ENCODE assay signal across 26 mouse cellular contexts in genomic region chr6:53893731-53894130, GRCm38 (mm10).
DNase-seq lines count a peak whose midpoint lies in the region; ATAC-seq and TF ChIP-seq lines count a peak whose summit lies in the region.
"Had no signal": no experiment of that assay in that cellular context is flagged by ENCODE, and none has a peak within 500 bp of the region (broad histone marks: within the 10 kb centered on the region; RNA-seq: fewer than 3 reads in every experiment).

No protein-coding gene starts in this region.

- H3K4me1 ChIP-seq in kidney, embryonic 15.5 days = peaks cover 28% of the 10 kb centered on the region
- H3K4me1 ChIP-seq in lung, embryonic 14.5 days (ENCODE audit: insufficient read depth) = no peaks in the 10 kb centered on the region
- peaks cover 29% of the 10 kb centered on the region for H3K4me1 ChIP-seq in embryonic facial prominence, embryonic 10.5 days
- H3K4me1 ChIP-seq: heart, embryonic 10.5 days; heart, embryonic 13.5 days had no signal

- TF ChIP-seq CTCF in lung, embryonic 14.5 days (IDR thresholded peaks at IDR 0.05; ENCODE audit: low read depth) = no peak
- TF ChIP-seq CTCF in layer of hippocampus, adult 2 months (conservative IDR thresholded peaks at IDR 0.05) = no peak

- peak overlapping the region; percentile 24; the same call in 1 of the 2 replicates for H3K27ac ChIP-seq in kidney, embryonic 15.5 days
- H3K27ac ChIP-seq in lung, embryonic 14.5 days (ENCODE audit: low read depth) = no peak overlapping the region
- no peak overlapping the region for H3K27ac ChIP-seq in embryonic facial prominence, embryonic 10.5 days (replicated peaks)
- H3K27ac ChIP-seq in layer of hippocampus, adult 2 months = no peak overlapping the region
- H3K27ac ChIP-seq: forebrain, embryonic 10.5 days; forebrain, embryonic 13.5 days; heart, adult 2 months; heart, embryonic 10.5 days; heart, embryonic 13.5 days; hindbrain, embryonic 14.5 days; hindbrain, postnatal 0 days had no signal

- H3K27me3 ChIP-seq in kidney, embryonic 15.5 days = no peaks in the 10 kb centered on the region
- H3K27me3 ChIP-seq in lung, embryonic 14.5 days (ENCODE audit: insufficient read depth, low read length) = no peaks in the 10 kb centered on the region
- no peaks in the 10 kb centered on the region for H3K27me3 ChIP-seq in embryonic facial prominence, embryonic 10.5 days (replicated peaks; ENCODE audit: low read depth, poor library complexity, severe bottlenecking)
- H3K27me3 ChIP-seq: forebrain, embryonic 13.5 days; heart, embryonic 13.5 days had no signal

- H3K9me3 ChIP-seq in kidney, embryonic 15.5 days (replicated peaks) = no peaks in the 10 kb centered on the region
- H3K9me3 ChIP-seq in lung, embryonic 14.5 days (ENCODE audit: low read depth, low read length) = no peaks in the 10 kb centered on the region
- H3K9me3 ChIP-seq in embryonic facial prominence, embryonic 10.5 days = no peaks in the 10 kb centered on the region
- H3K9me3 ChIP-seq: forebrain, embryonic 10.5 days; forebrain, embryonic 13.5 days; heart, embryonic 10.5 days; heart, embryonic 13.5 days had no signal

- no peak for ATAC-seq in kidney, embryonic 15.5 days (replicated peaks; ENCODE audit: low FRiP score)
- no peak for ATAC-seq in lung, embryonic 14.5 days (ENCODE audit: insufficient read depth)
- ATAC-seq: CD4-positive, CD25-positive, alpha-beta regulatory T cell, adult 4 months; forebrain, embryonic 13.5 days; forebrain, embryonic 16.5 days; hindbrain, postnatal 0 days had no signal

- no peak overlapping the region for H3K9ac ChIP-seq in kidney, embryonic 15.5 days
- H3K9ac ChIP-seq in lung, embryonic 14.5 days = no peak overlapping the region
- H3K9ac ChIP-seq: forebrain, embryonic 13.5 days; heart, embryonic 13.5 days; hindbrain, embryonic 14.5 days had no signal

- WGBS in kidney, embryonic 15.5 days = 51% methylated on average over 3 of the region's 3 CpGs
- 46% methylated on average over 3 of the region's 3 CpGs for WGBS in lung, embryonic 14.5 days
- 88% methylated on average over 3 of the region's 3 CpGs for WGBS in embryonic facial prominence, embryonic 10.5 days

- no peak overlapping the region for H3K4me2 ChIP-seq in kidney, embryonic 15.5 days
- no peak overlapping the region for H3K4me2 ChIP-seq in lung, embryonic 14.5 days
- H3K4me2 ChIP-seq: forebrain, embryonic 13.5 days; heart, embryonic 13.5 days; hindbrain, embryonic 14.5 days had no signal

- DNase-seq in kidney, postnatal 4 days = no peak
- DNase-seq in lung, embryonic 14.5 days = peak; percentile 58
- DNase-seq in lung, postnatal 36 days = no peak
- peak; percentile 0 for DNase-seq in embryonic facial prominence, embryonic 10.5 days (ENCODE audit: low spot score)
- no peak for DNase-seq in layer of hippocampus, adult 2 months (ENCODE audit: low spot score in 2 of 2)
- DNase-seq: adrenal gland, adult 2 months; adrenal gland, postnatal 14 days; cerebellum, adult 11 months; cerebellum, adult 8-10 months; cerebellum, postnatal 10 days; cerebellum, postnatal 36 days; embryo, embryonic 11 days; gastrocnemius, postnatal 10 days; gastrocnemius, postnatal 36 days; heart, adult 2 months; heart, postnatal 14 days; heart, postnatal 4 days had no signal

- H3K36me3 ChIP-seq in kidney, embryonic 15.5 days = no peaks in the 10 kb centered on the region
- no peaks in the 10 kb centered on the region for H3K36me3 ChIP-seq in lung, embryonic 14.5 days (ENCODE audit: insufficient read depth)
- H3K36me3 ChIP-seq in embryonic facial prominence, embryonic 10.5 days (replicated peaks) = no peaks in the 10 kb centered on the region
- H3K36me3 ChIP-seq: forebrain, embryonic 10.5 days; heart, embryonic 10.5 days; heart, embryonic 13.5 days had no signal

- H3K4me3 ChIP-seq in kidney, embryonic 15.5 days (replicated peaks) = no peak overlapping the region
- H3K4me3 ChIP-seq in lung, embryonic 14.5 days (ENCODE audit: low read depth, low read length) = no peak overlapping the region
- H3K4me3 ChIP-seq in embryonic facial prominence, embryonic 10.5 days = no peak overlapping the region
- no peak overlapping the region for H3K4me3 ChIP-seq in layer of hippocampus, adult 2 months
- H3K4me3 ChIP-seq: forebrain, embryonic 10.5 days; forebrain, embryonic 13.5 days; heart, adult 2 months; heart, embryonic 10.5 days; heart, embryonic 13.5 days had no signal

Comparison
In these comparisons a context has a peak if more than half of its experiments do, and no peak if none do; other contexts are left out.
1. DNase-seq: peak in lung, embryonic 14.5 days (single experiment) and embryonic facial prominence, embryonic 10.5 days (single experiment); none in kidney, postnatal 4 days (0 of 2), lung, postnatal 36 days (single experiment) and layer of hippocampus, adult 2 months (0 of 2).